Mouse (Mus musculus): ENCODE results near the gene Gnaq.

DNA sequence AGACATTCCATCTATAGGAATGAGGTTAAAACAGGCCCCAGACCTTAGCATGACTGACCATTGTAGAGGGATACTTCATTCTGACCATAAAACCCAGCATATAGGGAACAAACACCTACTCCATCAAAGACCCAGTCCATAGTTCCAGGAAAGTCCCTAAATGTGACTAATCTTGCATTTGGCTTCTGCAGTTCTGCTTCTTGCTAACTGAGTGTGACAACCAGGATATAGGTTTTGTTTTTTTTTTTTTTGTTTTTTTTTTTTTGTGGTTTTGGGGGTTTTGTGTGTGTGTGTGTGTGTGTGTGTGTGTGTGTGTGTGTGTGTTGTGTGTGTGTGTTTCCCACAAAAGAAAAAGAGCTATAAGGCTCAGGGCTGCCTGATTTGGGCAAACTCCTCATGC, 46.0 kb upstream of the Gnaq start:
- TF ChIP-seq CTCF (IDR thresholded peaks at IDR 0.05; ENCODE audit: borderline replicate concordance, insufficient read depth, low read depth, low read length) (no peak), POLR2A (IDR thresholded peaks at IDR 0.05; ENCODE audit: borderline replicate concordance, insufficient read depth, low read length) (no peak)
